Mouse (Mus musculus): ENCODE measurements around the gene RPS10-NUDT3. TPM values are rescaled to one million over a fixed set of nuclear protein-coding genes. Genes with fewer than 3 reads are reported as not detected.

The RPS10-NUDT3 gene
- polyA plus RNA-seq, 1 experiment from 2014 or later = not detected

DNA sequence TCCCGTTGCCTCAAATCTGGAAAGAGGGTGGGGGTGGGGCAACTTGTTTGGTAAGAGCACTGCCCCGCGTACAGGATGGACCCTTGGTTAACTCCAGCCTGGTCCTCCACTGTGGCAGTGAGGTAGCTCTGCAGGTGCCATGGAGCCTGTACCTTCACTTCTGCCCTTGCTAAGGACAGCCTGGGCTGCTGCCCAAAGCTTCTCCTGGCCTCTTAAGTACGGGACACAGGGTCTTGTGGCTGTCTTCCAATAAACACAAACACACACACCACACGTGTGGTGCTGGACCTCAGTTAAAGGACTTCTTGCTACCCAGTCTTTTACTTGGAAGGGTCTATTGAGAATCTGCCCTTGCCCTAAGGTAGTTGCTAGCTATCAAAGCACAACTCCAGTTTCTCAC, 76.2 kb downstream of the RPS10-NUDT3 start:
- no peaks in the 10 kb centered on the region for H3K27me3 ChIP-seq (replicated peaks; ENCODE audit: control insufficient read depth, insufficient read depth, low read length)
- peak overlapping the region; percentile 69 for H3K27ac ChIP-seq (ENCODE audit: low read depth, low read length)
- H3K9ac ChIP-seq (ENCODE audit: low read depth, low read length) = peak overlapping the region; percentile 98
- H3K4me1 ChIP-seq (replicated peaks; ENCODE audit: control insufficient read depth, insufficient read depth, low read length) = peaks cover 46% of the 10 kb centered on the region
- peak overlapping the region; percentile 90 for H3K4me3 ChIP-seq (ENCODE audit: low read depth, low read length)
- H3K36me3 ChIP-seq (ENCODE audit: control insufficient read depth, insufficient read depth, low read length) = peaks cover 24% of the 10 kb centered on the region
- WGBS = 8% methylated on average over 5 of the region's 5 CpGs
- H3K4me2 ChIP-seq = peak overlapping the region; percentile 90
- DNase-seq (ENCODE audit: low spot score) = no peak
- ATAC-seq (replicated peaks; ENCODE audit: low FRiP score) = no peak
- H3K9me3 ChIP-seq (ENCODE audit: control insufficient read depth, low read length) = no peaks in the 10 kb centered on the region

DNA sequence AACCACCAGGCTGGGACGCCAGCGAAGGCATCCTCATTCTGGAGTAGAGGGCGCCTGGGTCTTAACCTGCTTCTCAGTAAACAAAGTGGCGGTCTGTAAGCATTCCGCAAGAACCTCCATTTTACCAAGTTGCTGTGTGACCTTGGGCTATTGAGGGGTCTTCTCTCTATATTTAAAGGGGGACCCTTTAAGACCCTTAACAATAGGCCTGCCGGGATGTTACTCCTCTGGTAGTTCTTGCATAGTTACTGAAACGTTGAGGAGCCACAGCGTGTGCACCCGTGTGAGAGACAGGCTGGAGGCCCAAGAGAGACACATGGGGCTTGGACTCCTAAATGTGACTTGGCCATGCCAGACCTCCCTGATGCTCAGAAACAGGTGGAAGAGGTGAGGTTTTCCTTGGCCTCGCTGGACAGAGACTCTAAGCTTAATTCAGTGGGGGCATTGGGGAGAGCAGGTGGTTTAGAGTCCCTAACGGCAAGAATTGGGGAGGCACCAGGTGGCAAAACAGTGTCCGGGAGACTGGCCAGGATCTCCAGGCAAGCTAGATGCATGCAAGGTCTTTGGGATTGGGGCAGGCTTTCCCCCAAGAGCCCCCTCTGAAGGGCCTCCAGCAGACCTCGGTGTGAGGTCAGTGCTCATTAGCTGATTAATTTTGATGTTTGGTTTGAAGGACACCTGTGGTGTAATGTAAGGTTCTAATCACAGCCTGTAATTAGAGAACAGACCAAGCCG, 76.9 kb downstream of the RPS10-NUDT3 start:
- H3K9ac ChIP-seq (ENCODE audit: low read depth, low read length) = peak overlapping the region; percentile 98
- peaks cover 21% of the 10 kb centered on the region for H3K36me3 ChIP-seq (ENCODE audit: control insufficient read depth, insufficient read depth, low read length)
- no peaks in the 10 kb centered on the region for H3K9me3 ChIP-seq (ENCODE audit: control insufficient read depth, low read length)
- H3K4me2 ChIP-seq = peak overlapping the region; percentile 90
- WGBS = 2% methylated on average over 14 of the region's 14 CpGs
- no peak for ATAC-seq (replicated peaks; ENCODE audit: low FRiP score)
- peaks cover 45% of the 10 kb centered on the region for H3K4me1 ChIP-seq (replicated peaks; ENCODE audit: control insufficient read depth, insufficient read depth, low read length)
- no peak for DNase-seq (ENCODE audit: low spot score)
- no peaks in the 10 kb centered on the region for H3K27me3 ChIP-seq (replicated peaks; ENCODE audit: control insufficient read depth, insufficient read depth, low read length)
- peak overlapping the region; percentile 90 for H3K4me3 ChIP-seq (ENCODE audit: low read depth, low read length)
- peak overlapping the region; percentile 100 for H3K27ac ChIP-seq (ENCODE audit: low read depth, low read length)

DNA sequence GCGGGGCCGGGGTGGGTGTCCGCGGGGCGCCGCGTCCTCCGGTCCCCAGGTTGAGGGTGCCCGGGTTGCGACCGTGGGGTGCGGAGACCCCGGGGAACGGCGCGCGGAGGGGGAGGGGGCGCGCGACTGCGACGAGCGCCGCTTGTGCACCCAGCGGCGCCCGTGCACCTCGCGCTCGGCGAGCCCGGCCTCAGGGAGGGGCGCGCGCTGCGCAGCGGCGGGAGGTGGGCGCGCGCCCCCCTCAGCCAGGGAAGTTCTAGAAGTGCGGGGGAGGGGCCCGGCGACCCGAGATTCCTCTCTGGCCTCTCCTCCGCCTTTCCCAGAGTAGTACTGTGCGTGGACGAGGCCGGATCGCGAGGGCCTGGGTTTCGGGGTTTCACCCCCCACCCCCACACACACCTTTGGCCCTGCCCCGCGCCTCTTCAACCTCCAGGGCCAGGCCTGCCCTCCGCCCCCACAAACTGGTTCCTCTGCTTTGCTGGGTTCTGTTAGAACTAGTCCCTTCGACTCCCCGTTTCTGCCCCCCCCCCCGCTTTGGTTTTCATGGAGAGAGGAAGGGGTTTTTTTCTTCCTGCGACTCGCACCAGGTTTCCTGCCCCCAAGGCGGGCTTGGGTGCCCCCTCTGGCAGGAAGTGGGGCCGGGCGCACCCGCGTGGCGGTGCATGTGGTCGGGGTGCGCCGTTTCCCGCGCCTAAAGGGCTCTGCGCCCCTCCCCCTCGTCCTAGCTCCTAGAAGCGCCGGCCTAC, 77.7 kb downstream of the RPS10-NUDT3 start:
- Histone ChIP-seq H3K4me1 (replicated peaks; ENCODE audit: control insufficient read depth, insufficient read depth, low read length) (peaks cover 52% of the 10 kb centered on the region), H3K27ac (ENCODE audit: low read depth, low read length) (peak overlapping the region; percentile 100), H3K9me3 (ENCODE audit: control insufficient read depth, low read length) (no peaks in the 10 kb centered on the region), H3K27me3 (replicated peaks; ENCODE audit: control insufficient read depth, insufficient read depth, low read length) (no peaks in the 10 kb centered on the region), H3K36me3 (ENCODE audit: control insufficient read depth, insufficient read depth, low read length) (peaks cover 21% of the 10 kb centered on the region), H3K4me3 (ENCODE audit: low read depth, low read length) (peak overlapping the region; percentile 90), H3K4me2 (peak overlapping the region; percentile 90), H3K9ac (ENCODE audit: low read depth, low read length) (peak overlapping the region; percentile 98)
- DNase-seq (ENCODE audit: low spot score) = peak; percentile 81
- under 1% methylated on average over 72 of the region's 75 CpGs for WGBS
- ATAC-seq (replicated peaks; ENCODE audit: low FRiP score) = peak; percentile 22

DNA sequence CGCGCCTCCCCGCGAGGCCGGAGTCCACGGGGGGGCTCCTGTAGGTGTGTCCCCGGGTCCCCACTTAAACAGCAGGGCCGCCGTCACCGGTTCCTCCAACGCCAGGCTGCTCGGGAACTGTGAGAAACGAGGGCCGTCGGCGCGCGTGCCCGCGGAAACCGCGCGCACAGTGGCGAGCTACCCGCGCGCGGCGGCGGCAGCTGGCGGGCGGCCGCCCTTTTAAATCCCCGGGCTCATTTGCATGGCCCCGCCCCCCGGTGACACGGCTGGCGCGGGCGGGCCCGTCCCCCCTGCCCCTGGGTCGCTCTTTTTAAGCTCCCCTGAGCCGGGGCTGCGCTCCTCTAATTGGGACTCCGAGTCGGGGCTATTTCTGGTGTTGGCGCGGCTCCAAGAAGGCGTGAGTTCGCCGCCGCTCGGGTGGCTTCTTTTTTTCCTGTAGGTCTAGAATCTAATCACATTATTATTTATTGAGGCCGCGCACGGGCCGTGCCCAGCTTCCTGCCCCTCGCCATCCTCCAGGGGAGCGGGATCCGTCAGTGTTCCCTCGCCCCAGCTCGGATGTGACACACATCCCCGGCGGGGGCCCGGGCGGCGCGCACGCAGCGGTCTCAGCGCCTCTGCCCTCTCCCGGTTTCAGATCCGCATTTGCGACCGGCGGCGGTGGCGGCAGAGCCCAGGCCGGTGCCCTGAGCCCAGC, 78.6 kb downstream of the RPS10-NUDT3 start, which contains the start of gene Hmga1:
TSS of gene Hmga1 (plus strand) at position 183 of the 697 bp plus-strand sequence.
- H3K4me2 ChIP-seq = peak within 1 kb of the TSS; percentile 90
- H3K27me3 ChIP-seq (replicated peaks; ENCODE audit: control insufficient read depth, insufficient read depth, low read length) = no peaks in the 10 kb centered on the region
- peak within 1 kb of the TSS; percentile 90 for H3K4me3 ChIP-seq (ENCODE audit: low read depth, low read length)
- peak within 1 kb of the TSS; percentile 100 for H3K27ac ChIP-seq (ENCODE audit: low read depth, low read length)
- under 1% methylated on average over 79 of the region's 79 CpGs for WGBS
- DNase-seq (ENCODE audit: low spot score) (peak; percentile 96), ATAC-seq (replicated peaks; ENCODE audit: low FRiP score) (peak; percentile 69)
- H3K4me1 ChIP-seq (replicated peaks; ENCODE audit: control insufficient read depth, insufficient read depth, low read length) = peaks cover 56% of the 10 kb centered on the region
- H3K9ac ChIP-seq (ENCODE audit: low read depth, low read length) = peak within 1 kb of the TSS; percentile 98
- no peaks in the 10 kb centered on the region for H3K9me3 ChIP-seq (ENCODE audit: control insufficient read depth, low read length)
- H3K36me3 ChIP-seq (ENCODE audit: control insufficient read depth, insufficient read depth, low read length) = peaks cover 16% of the 10 kb centered on the region

DNA sequence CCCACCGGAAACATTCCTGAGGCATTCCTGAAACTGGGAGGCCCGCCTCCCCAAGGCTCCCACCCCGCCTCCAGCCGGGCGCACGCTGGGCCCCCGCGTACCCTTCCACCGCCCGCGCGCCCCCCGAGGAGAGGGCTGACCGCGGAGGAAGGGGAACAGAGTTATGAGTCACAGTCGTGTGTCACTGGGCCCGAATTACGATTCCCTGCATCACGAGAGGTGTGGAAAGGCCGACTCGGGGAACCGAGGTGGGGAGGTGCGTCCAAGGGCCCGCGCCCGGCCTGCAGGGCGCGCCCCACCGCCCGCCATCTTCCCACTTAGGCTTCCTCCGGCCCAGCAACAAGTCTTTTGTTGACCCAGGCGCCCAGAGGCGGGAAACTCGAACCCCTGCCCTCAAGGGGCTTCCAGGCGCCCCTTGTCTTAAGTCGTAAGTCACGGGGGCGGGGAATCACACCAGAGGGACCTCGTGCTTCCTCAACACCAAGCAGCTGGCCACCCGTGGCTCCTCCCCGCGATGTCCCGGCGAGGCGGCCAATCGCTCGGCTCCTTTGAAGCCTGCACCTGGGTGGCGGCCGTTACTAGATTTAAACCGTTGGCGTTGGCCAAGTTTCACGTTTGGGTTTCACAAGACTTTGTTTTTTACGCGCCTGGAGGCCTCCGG, 79.4 kb downstream of the RPS10-NUDT3 start:
- Histone ChIP-seq H3K27ac (ENCODE audit: low read depth, low read length) (peak overlapping the region; percentile 100), H3K9me3 (ENCODE audit: control insufficient read depth, low read length) (no peaks in the 10 kb centered on the region), H3K9ac (ENCODE audit: low read depth, low read length) (peak overlapping the region; percentile 98), H3K36me3 (ENCODE audit: control insufficient read depth, insufficient read depth, low read length) (peaks cover 8% of the 10 kb centered on the region), H3K4me3 (ENCODE audit: low read depth, low read length) (peak overlapping the region; percentile 90), H3K4me1 (replicated peaks; ENCODE audit: control insufficient read depth, insufficient read depth, low read length) (peaks cover 51% of the 10 kb centered on the region), H3K27me3 (replicated peaks; ENCODE audit: control insufficient read depth, insufficient read depth, low read length) (no peaks in the 10 kb centered on the region), H3K4me2 (peak overlapping the region; percentile 90)
- ATAC-seq (replicated peaks; ENCODE audit: low FRiP score) = peak; percentile 62
- DNase-seq (ENCODE audit: low spot score) = peak; percentile 91
- 0% methylated on average over 47 of the region's 55 CpGs for WGBS

DNA sequence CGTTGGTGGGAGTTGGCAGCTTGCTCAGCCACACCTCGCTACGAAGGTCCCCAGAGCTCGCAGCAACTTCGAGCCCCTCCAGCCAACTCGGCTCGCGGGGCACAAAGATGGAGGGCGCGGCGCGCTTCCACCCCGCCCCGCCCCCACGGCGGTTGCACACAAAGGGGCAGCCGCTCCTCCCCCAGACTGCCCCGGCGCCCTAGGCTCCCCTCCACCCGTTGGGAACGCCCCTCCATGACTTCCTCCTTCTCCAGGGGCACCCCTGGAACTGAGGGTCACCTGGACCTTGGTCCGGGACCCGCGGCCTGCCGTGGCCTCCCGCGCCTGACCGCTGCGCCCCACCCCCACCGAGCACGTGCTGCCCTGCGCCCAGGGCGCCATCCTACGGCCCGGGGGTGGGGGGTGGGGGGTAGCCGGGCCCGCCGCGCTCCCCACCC, 79.9 kb downstream of the RPS10-NUDT3 start:
- Histone ChIP-seq H3K4me3 (ENCODE audit: low read depth, low read length) (peak overlapping the region; percentile 90), H3K27me3 (replicated peaks; ENCODE audit: control insufficient read depth, insufficient read depth, low read length) (no peaks in the 10 kb centered on the region), H3K36me3 (ENCODE audit: control insufficient read depth, insufficient read depth, low read length) (peaks cover 6% of the 10 kb centered on the region), H3K9ac (ENCODE audit: low read depth, low read length) (peak overlapping the region; percentile 98), H3K27ac (ENCODE audit: low read depth, low read length) (peak overlapping the region; percentile 100), H3K4me1 (replicated peaks; ENCODE audit: control insufficient read depth, insufficient read depth, low read length) (peaks cover 46% of the 10 kb centered on the region), H3K9me3 (ENCODE audit: control insufficient read depth, low read length) (no peaks in the 10 kb centered on the region), H3K4me2 (peak overlapping the region; percentile 90)
- ATAC-seq (replicated peaks; ENCODE audit: low FRiP score) (peak; percentile 49), DNase-seq (ENCODE audit: low spot score) (peak; percentile 90)
- 1% methylated on average over 39 of the region's 39 CpGs for WGBS

DNA sequence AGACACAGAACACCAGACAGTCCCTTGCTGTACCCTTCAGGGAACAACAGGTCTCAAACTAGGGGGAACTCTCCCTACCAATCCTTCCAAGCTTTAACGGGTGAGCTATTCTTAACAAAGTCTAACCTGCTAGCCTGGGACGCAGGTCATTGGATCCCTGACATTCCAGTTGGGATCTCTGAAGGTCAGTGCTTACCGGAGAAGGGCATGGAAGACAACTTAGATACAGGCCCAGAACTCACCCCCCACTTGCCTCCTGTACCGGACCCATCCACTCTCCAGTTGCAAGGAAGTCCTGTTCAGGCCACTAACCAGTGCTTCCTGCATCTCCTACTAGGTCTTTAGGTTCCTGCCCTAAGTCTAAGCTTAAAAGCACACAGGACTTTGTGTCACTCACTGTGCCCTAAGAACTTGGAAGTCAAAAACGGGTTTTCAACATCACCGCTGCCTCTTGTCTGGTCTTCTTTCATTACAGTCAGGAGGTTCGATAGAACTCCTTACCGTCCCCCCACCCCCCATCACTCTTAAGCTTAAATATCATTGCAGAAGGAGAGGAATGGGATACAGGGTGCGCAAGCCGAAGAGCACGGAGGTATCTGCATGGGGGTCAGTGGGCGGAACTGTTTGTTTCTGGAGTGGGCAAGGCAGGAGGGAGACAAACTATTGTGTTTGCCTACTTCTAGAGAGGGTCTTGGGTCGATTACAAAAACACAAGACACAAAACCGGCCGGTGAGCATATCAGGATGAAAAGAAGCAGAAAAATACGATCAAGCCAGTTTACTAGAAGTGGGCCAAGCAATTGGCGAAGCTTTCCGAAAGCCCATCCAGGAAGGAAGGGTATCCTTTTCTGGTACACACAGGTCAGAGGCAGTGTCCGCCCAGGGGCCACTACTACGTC, 80.7 kb downstream of the RPS10-NUDT3 start:
- peaks cover 46% of the 10 kb centered on the region for H3K4me1 ChIP-seq (replicated peaks; ENCODE audit: control insufficient read depth, insufficient read depth, low read length)
- no peaks in the 10 kb centered on the region for H3K27me3 ChIP-seq (replicated peaks; ENCODE audit: control insufficient read depth, insufficient read depth, low read length)
- DNase-seq (ENCODE audit: low spot score) (no peak), ATAC-seq (replicated peaks; ENCODE audit: low FRiP score) (no peak)
- H3K36me3 ChIP-seq (ENCODE audit: control insufficient read depth, insufficient read depth, low read length) = peaks cover 2% of the 10 kb centered on the region; the same call in 1 of the 2 replicates
- peak overlapping the region; percentile 90 for H3K4me2 ChIP-seq
- no peaks in the 10 kb centered on the region for H3K9me3 ChIP-seq (ENCODE audit: control insufficient read depth, low read length)
- peak overlapping the region; percentile 98 for H3K9ac ChIP-seq (ENCODE audit: low read depth, low read length)
- peak overlapping the region; percentile 100 for H3K27ac ChIP-seq (ENCODE audit: low read depth, low read length)
- peak overlapping the region; percentile 90 for H3K4me3 ChIP-seq (ENCODE audit: low read depth, low read length)
- 35% methylated on average over 20 of the region's 20 CpGs for WGBS

Measured in liver, embryonic 11.5 days (tissue).